Mouse (Mus musculus): ENCODE measurements around the gene Clec2h. TPM values are rescaled to one million over a fixed set of nuclear protein-coding genes. Genes with fewer than 3 reads are reported as not detected.

The Clec2h gene
- total RNA-seq, 2 experiments from 2014 or later, result 0.26 to 2.1 TPM

Other genes starting within 250 kb of the Clec2h start
- 10 to 100 TPM; 16.4 to 27.2 TPM for gene Itfg2, start 237.5 kb upstream of the Clec2h start, total RNA-seq (2021)
- 100 to 1,000 TPM; 297 to 351 TPM for gene Fkbp4, start 223.7 kb upstream of the Clec2h start, total RNA-seq (2021)
- under 1 TPM in 1 of 2 experiments, not detected in 1; 0.80 TPM for gene Pzp, start 135.7 kb upstream of the Clec2h start, total RNA-seq (2021)
- not detected for gene A2ml1, start 80.8 kb upstream of the Clec2h start, total RNA-seq (2021)
- gene Klrb1a, start 38.9 kb upstream of the Clec2h start, total RNA-seq (2021), result not detected
- not detected for gene Klrb1, start 60.7 kb downstream of the Clec2h start, total RNA-seq (2021)
- gene Klrb1c, start 126.8 kb downstream of the Clec2h start, total RNA-seq (2021), result under 1 TPM; 0.60 to 0.67 TPM
- not detected for gene Gm44511, start 163.9 kb downstream of the Clec2h start, total RNA-seq (2021)
- gene Klrb1b, start 163.9 kb downstream of the Clec2h start, total RNA-seq (2021), result 1 to 10 TPM in 1 of 2 experiments, under 1 TPM in 1; 0.90 to 1.3 TPM
- gene Clec2i, start 225.2 kb downstream of the Clec2h start, total RNA-seq (2021), result under 1 TPM; 0.29 to 0.33 TPM
- gene BC035044, start 228.7 kb downstream of the Clec2h start, total RNA-seq (2021), result under 1 TPM in 1 of 2 experiments, not detected in 1; 0.93 TPM